Mouse (Mus musculus): Measurements from ENCODE around the gene Alox8.

The Alox8 gene

DNA sequence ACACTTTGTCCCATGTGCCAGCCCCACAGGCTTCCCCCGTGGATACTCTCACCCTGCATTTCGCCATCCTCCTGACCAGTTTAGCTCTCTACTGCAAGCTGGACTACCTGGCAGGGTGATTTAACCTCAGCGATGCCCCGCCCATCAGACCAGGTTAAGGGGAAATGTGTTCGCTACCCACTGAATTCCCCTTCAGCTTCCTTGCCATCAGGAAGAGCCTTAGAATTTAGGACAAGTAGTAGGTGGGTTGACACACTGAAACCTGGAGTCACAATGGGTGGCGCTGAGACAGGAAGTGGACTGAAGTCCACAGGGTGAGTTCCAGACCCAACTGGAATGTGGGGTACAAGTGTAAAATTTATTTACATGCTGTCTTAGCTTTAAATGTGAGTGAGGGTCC lies at the start of gene Alox8:
Alox8 (minus strand) TSS at position 101 of the 400 bp plus-strand sequence.
- DNase-seq: no peak

DNA sequence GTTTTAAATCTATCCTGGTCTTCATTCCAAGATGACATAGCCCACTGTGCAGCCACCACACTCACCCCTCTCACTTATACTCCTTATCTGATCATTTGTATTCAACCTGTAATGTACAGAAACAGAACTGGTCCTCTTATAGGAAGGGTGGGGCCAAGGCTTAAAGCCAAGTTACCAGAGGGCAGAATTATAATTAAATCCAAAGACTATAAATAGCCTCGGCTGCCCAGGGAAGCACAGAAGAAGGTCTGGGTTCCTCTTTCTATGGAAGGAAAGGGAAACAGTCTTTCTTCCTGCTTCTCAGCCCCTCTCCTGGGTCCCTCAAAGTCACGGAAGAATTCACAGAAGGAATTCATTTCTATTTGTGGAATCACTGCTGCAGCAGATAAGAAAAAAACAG lies 48.0 kb upstream of the Alox8 start:
- DNase-seq: no peak

DNA sequence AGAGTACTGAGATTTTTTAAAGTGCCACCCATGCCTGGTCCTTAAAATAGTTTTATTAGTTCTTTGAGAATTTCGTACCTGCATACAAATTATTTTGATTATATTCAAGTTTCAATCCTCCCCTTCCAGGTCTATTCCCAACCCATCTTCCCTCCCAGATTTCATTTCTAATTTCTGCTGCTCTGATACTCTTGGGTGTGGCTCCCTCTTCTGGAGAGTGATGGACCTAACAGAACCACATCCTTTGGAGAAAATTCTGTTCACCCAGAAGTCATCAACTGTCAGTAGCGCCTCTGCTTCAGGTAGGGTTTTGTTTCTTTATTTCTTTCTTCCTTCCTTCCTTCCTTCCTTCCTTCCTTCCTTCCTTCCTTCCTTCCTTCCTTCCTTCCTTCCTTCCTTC lies 47.3 kb upstream of the Alox8 start:
- no peak for DNase-seq

DNA sequence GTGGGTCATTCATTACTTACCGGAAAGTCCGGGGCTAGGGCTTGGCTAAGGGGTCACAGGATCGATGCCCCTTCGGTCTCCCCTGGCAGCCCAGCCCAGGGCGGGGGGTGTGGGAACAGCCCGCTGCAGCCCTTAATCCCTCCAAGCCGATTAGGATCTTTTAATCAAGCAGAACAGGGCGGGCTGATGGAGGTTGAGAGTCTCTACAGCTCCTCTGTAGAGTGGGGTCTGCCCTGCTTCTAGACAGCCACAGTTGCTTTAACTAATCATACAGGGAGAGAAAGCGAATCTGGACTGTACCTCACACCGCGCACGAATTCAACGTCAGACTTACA lies 39.2 kb upstream of the Alox8 start, which contains the start of gene Gucy2e:
Gucy2e (minus strand) TSS at position 111 of the 335 bp plus-strand sequence.
- DNase-seq: no peak

DNA sequence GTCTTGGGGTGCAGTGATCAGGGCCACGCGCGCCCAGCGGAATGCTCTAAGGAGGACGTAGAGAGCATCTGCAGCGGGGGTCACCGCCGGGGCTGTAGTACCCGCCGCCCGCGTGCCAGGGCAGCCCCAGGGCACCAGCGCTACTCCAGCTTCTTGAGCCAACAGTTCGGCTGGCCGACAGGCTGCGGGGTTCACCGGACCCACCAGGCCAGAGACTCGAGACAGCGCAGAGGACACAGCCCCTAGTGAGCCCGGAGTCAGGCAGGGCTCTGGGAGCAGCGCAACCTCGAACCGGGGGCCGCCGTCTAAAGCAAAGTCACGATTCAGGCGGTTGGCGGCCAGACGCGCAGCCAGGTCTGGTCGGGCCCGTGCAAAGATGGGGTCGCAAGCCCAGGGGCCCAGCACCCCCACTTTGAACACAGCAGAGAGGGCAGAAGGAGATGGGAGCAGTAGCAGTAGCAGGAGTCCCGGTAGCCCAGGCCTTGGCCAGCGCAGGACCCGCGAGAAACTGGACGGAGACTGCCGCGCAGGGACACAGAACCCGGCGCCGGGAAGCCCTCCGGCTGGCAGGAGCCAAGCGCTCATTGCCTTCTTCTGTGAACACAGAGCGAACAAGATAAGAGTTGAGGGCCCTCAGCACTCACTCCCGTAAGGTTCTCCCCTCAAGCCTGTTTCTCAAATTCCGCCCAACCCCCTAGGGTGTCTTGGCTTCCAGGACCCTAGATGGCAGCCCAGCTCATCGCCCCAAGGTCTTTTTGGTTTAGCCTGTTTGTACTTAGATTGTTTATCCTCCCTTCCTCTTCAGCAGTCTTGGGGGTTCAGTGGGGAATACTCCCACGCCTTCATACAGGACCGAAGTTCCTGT lies 38.6 kb upstream of the Alox8 start:
- no peak for DNase-seq

DNA sequence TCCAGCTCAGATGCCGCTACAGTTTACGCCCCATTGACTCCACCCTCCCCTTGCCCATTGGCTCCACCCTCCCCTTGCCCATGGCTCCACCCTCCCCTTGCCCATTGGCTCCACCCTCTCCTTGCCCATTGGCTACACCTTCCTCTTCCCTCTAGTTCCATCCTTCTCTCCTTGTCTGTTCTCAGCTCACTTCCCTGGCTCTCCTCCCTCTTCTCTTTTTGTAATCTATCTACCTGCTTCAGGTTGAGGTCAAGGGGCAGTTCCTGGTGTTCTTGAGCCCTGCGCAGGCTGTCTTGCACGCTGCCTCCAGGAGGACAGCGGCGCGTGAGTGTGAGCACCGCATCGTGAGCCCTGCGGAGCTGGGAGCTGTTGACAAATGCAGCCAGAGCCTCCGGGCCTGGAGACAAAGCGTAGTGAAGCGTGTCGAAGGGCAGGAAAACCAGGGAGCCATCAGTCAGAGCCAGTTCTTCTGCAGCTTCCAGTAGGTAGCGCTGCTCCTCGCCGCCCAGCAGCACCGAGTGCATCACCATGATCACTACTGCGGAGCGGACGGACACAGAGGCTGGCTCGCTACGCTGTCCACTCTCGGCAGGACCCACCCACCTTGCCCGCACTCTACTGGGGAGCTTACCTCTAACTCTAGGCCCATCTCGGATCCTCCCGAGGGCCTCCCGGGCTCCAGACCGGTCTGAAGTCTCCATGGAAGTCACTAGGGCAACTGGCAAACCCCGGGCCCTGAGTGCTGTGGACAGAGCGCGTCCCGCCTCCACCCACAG lies 37.8 kb upstream of the Alox8 start:
- peak; percentile 72 for DNase-seq

DNA sequence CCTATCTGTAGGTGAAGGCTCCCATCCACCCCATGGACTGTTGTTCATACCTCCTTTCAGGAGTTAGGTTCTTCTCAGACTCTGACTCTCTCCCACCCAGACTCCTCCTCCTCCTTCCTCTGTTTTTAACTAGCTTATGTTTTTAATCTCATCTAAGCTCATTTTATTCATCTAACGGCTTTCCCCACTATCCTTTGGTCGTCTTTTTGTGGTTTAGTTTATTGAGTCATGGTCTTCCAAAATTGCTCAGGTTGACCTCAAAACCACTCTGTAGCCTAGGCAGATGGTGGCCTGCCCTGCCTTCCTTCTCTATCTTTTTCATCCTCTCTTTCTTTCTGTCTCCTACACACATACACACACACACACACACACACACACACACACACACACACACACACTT lies 35.5 kb upstream of the Alox8 start:
- no peak for DNase-seq

DNA sequence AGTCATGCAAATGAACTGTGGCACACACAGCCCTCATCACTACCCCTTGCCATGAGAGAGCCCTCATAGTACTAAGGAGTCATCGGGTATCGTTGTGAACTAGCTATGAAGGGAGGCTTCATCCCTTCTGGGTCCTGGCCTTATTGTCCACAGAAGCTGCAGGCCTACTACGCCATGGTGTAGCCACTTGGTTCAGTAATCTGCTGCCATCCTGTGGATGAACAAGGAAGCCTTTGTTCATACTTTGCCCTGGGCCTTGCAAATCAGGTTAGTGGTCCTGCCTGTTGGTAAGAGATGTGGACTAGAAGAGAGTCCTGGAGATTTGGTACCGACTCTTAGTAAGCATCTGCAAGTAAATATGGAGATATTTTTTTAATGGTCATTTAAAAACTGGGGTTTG lies 32.8 kb upstream of the Alox8 start:
- DNase-seq: no peak

DNA sequence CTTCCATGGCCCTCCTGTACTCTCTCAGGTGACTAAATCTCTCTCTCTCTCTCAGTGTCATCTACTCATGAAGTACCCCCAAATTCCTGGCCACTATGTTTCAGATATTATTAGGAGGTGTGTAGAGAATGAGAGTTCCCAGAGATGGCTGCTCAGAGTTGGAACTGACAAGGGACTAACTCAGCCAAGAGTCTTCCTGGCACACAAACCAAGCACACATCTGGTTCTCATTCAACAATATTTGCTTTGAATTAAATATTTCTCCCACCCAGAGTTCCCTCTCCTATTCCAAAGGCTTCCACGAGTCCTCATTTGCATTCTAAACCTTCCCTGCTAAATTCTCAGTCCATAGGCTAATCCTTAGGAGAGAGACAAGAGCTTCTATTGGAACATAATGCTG lies 28.1 kb upstream of the Alox8 start:
- DNase-seq: no peak

DNA sequence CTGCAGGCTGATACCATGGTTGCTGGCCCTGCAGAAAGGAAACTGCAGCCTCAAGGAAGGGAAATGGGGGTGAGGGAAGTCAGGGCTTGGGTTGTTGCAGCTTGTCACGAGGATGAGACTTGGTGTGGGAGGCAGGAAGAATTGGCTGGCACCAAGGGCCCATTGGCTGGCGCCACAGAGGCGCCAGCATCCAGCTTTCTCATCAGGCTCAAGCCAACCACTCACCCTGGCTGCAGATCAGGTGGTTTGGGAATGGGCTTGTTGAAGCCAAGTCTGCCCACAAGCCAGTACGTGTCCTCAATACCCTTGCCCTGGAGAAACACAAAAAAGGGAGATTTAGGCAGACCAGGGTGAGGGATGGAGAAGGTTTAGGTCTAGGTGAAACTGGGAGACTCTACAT lies 25.5 kb upstream of the Alox8 start:
- no peak for DNase-seq

DNA sequence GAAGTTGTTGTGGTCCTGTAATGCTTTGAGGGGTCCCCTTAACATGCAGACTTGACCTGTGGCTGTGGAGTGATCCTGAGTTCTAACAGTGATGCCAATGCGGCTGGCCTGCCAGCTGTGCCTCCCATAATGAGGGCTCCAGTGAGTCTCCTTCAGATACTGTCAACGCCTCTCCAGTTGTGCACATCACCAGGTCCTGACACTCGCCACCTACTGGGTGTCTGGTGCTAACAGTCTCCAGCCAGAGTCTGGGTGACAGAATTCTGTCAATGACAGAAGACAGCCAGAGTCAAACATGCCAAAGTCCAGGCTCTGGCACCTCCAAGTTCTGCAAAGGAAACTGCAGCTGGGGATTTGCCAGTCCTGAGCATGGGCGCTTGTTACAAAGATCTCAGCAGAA lies 23.4 kb upstream of the Alox8 start:
- no peak for DNase-seq

DNA sequence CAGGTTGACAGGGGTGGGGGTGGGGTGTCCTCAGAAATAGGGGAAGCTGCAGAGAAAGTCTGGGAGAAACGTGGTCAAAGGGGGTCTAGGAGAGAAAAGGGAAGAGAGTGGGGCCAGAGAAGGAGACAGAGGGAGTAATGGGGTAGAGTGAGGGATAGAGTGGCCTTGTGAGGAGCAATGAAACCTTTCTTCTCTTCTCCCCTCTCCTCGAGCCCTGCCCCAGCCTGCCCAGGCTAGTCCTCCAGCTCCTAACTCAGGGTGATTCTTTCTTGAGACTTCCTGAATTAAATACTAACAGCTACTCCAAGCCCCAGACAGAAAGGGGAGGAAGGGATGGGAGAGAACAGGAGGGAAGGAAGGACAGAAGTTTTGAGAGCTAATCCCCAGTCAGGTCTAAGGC lies 21.0 kb upstream of the Alox8 start:
- no peak for DNase-seq

DNA sequence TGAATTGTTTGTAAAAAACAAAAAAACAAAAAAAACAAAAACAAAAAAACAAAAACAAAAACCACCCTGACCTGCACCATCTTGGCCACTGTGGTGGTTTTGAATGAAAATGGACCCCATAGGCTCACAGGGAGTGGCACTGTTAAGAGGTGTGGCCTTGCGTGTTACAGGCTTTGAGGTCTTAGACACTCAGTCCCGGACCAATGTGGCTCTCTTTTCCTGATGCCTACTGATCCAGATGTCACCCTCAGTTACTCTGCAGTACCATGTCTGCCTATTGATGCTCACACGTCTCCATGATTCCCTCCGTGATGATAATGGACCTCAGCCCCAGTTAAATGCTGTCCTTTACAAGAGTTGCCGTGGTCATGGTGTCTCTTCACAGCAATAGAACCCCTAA lies 19.8 kb upstream of the Alox8 start:
- no peak for DNase-seq

DNA sequence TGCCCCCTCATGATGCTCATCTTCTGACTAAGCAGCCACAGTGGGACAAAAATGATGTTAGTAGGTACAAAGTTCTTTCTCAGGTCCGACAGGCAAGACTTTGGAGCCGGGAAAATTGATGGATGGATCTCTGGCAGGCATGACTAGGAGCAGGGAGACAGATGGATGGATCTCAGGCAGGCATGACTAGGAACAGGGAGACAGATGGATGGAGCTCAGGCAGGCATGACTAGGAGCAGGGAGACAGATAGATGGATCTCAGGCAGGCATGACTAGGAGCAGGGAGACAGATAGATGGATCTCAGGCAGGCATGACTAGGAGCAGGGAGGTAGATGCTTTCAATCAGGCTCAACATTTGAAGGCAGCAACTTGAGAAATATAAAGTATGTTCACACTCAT lies 13.8 kb upstream of the Alox8 start:
- DNase-seq: peak; percentile 49

DNA sequence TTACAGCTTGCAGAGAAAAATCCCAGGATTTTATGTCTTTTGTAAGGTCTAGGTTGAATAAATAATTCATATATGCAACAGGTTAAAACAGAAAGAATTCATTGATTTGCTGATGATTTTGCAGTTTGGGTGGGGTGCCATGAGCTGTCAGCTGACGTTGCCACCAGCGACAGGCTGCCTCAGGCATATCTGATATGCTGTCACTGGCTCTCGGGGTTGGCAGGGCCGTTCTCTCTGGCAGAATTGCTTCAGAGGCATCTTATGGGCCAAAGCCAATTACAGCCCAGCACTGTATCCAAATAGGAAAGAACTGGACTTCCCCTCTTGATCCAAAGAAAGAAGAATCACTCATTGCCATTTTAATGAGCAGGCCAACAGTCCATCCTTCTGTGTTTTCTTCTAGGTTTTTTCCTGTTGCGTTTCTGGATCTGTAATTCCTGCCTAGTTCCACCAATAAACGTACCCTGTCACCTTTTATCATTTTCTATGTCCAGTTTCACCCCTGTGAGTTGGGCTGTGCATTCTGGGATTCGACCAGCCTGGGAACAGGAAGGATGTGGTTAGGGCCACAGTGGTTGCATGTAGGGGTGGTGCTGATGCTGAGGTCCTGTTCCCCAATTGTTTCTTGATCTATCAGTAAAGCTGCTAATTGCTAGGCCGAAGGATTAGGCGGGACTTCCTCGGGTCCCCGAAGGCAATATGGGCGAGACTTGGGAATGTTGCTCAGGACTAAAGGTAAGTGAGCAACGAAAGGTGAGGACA lies 5.0 kb upstream of the Alox8 start:
- no peak for DNase-seq

DNA sequence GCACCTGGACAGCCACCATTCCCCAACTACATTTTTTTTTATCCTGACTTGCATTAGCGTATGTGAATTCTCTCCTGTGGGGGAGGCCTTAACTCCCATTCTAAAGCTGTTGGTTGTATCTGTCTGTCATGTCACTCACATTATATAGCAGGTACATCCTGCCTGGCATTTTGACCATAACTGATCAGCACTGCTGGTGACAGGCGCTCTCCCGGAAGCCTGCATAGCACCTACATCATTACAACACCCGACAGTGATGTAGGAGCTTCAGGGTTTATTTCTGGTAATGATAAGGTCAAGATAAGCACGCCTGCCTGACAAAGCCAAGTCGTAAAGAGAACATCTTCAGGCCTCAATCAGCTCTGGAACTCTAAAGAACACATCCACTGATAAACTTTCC lies 2.6 kb upstream of the Alox8 start:
- DNase-seq: no peak

DNA sequence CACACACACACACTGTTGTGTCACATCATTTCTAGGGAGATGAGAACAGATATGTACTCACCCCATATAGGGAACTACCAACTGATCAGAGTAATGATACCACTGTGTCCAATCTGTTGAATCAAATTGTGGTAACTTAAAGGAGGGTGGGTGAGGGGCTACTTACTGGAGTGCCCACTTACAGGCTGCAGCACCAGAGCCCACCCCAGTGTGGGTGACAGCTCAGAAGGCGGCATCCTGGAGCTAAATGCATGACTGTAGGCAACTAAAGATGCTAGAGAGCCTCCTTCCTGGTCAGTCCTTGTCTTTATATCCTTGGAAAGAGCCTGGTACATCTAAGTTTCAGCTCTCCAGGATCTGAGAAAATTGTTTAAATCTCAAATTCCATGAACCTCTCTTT lies 1.6 kb upstream of the Alox8 start:
- no peak for DNase-seq

DNA sequence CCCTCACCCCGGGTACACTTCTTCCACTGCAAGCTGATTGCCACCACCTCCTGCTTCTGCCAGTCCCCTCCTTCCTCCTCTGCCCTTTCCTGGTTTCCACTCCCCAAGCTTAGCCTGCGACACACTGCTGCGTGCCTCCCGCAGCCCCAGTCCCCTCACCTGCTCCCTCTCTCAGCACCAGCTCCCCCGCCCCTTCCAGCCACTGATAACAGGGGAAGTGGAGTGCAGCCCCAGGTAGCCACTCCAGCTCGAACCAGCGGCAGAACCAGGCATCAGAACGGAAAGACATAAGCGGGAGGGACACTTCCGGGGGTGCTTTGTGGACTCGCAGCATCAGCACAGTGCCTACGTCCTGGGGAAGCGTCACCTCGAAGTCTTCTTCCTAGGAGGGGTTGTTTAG lies 449 bp downstream of the Alox8 start:
- no peak for DNase-seq

DNA sequence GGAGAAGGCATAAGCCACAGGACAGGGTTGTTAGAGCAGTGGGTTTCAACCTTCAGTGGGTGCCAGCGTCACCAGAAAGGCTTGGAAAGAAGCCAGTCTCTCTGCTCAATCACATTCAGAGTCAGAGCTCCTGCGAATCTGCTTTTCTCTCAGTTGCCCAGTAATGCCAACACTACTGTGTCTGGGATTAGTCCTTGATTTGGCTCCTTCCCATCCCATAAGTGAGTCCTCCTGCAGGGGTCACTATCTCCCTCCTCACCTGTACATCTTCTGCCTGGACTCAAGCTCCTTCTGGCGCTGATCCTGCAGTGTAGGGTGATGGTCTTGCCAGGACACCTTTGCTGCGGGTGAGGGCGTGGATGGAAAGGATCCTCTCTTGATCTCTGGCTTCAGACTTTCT lies 877 bp downstream of the Alox8 start:
- DNase-seq: no peak

DNA sequence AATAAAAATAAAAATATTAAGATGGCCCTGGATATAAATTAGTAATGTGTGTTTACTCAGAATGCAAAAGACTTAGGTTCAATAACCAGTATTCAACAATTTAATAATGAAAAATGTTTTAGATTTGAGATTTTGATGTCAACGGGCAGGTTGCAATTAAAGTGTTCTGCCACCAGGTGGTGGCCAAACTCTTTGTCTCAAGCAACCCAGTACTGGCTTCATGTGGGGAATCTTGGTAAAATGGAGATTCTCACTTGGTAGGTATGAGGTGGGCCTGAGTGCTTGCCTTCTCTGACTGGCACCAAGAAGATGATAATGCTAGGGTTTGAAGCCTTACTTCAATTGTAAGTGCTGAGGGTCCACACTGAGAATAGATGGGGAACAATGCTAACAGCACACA lies 4.8 kb downstream of the Alox8 start:
- DNase-seq: no peak

DNA sequence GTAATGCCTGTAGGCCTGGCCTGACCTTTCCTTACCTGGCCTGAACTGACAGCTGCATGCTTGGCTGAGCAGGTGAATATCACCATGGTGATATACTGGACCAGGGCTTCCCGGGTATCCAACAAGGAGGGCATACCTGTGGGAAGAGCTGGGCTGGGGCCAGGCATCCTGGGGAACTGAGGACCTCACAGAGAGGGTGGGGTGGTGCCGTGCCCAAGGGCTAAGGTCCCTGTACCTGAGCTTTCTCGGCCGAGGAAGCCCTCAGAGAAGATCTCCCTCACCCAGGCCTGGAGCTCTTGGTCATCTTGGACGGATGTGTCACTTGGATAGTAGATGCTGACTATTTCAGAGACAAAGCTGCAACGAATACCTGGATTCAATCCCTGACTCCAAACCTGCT lies 11.7 kb downstream of the Alox8 start:
- DNase-seq: no peak

DNA sequence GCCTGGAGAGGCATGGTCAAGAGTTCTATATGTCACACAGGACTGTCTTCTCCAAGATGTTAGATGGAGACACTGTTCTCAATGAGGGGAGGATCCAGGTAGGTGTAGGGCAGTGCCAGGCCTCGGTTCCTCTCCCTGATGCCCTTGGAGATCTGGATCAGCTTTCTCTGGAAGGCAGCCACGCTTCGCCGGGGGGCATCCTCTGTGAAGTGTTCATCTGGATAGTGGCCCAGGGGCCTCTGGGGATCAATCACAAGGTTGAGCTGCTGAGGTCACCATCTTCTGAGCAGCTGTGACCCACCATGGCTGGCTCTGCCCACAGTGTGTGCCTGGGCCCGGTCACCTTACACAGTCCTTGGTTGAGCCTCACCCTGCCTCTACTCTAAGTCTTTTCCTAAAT lies 12.6 kb downstream of the Alox8 start:
- DNase-seq: no peak

DNA sequence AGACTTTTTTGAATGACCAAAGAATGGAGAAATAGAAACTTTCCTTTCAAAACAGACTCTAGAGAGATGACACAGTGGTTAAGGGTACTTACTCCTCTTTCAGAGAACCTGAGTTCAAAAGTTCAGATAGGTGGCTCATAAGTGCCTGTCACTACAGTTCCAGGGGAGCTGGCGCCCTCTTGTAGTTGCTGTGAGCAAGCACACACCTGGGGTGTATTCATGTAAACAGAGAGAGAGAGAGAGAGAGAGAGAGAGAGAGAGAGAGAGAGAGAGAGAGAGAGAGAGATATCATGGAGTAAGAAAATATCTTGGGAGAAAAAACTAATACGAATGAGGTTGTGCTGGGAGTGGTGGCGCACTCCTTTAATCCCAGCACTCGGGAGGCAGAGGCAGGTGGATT lies 17.5 kb downstream of the Alox8 start:
- DNase-seq: no peak

DNA sequence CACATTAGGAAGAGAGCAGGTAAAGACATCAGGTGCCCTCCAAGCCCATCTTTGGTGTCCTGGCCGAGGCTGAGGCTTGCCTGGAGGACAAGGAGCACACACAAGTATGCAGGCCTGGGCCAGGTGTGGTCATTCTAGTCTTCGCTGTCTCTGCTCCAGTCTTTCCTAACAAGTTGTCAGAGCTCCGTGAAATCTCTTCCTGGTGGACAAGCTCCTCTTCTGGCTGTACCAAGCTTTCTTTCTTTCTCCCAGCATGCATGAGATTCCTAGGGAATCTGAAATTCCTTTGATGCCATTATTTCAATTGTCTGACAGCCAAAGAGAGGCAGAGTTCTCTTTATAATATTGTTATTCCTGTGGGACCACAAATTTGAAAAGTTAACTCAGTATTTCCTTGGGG lies 18.1 kb downstream of the Alox8 start:
- DNase-seq: no peak

All from right cerebral cortex, postnatal 25 days (tissue).